Mouse (Mus musculus) forebrain, postnatal 0 days (tissue): ENCODE measurements at regions not wholly inside any gene's neighbourhood (a gene's known extent, or its start where the extent isn't known, plus 50 kb on each side); places are given as distances from the start of the nearest gene placed in this dataset.

Source experiments
- ATAC-seq: fragments of 200-750 bp; cut with Nextera tagmentation; 2 replicates; pipeline ENCODE4 v1.8.0; 2017; ENCODE audit warnings: mild to moderate bottlenecking, moderate library complexity
- DNase-seq: peaks from one replicate; pipeline ENCODE4 v3.0.0-alpha.2; 2015
- H3K27ac ChIP-seq: fragments of 300-500 bp; sonication (generic); 2 replicates; pipeline ENCODE4 v1.5.1; 2014; ENCODE audit warnings: low read depth, mild to moderate bottlenecking, antibody characterized with exemption, low read length, moderate library complexity, mixed read lengths
- H3K27me3 ChIP-seq: fragments of 300-500 bp; sonication (generic); 2 replicates; pipeline ENCODE4 v1.6.1; 2014; ENCODE audit warnings: mild to moderate bottlenecking, low read length, mixed read lengths; ENCODE audit not compliant: insufficient read depth
- H3K36me3 ChIP-seq: fragments of 300-500 bp; sonication (generic); 2 replicates; pipeline ENCODE4 v1.6.1; 2014; ENCODE audit warnings: mild to moderate bottlenecking, moderate library complexity; ENCODE audit not compliant: insufficient read depth
- H3K4me1 ChIP-seq: fragments of 300-500 bp; sonication (generic); 2 replicates; pipeline ENCODE4 v1.6.1; 2014; ENCODE audit warnings: antibody characterized with exemption; ENCODE audit not compliant: insufficient read depth
- H3K4me2 ChIP-seq: fragments of 300-500 bp; sonication (generic); 2 replicates; pipeline ENCODE4 v1.6.1; 2014; ENCODE audit warnings: low read depth, mild to moderate bottlenecking, moderate library complexity
- H3K4me3 ChIP-seq: fragments of 300-500 bp; sonication (generic); 2 replicates; pipeline ENCODE4 v1.5.1; 2014; ENCODE audit warnings: low read depth, low read length, mixed read lengths
- H3K9ac ChIP-seq: fragments of 300-500 bp; sonication (generic); 2 replicates; pipeline ENCODE4 v1.6.1; 2014; ENCODE audit warnings: mild to moderate bottlenecking
- H3K9me3 ChIP-seq: fragments of 300-500 bp; sonication (generic); 2 replicates; pipeline ENCODE4 v1.6.1; 2016; ENCODE audit warnings: low read length
- CTCF ChIP-seq: sonication (generic); IDR thresholded peaks from 2 replicates; pipeline ENCODE4 v1.5.1; 2016; ENCODE audit warnings: antibody characterized with exemption, control low read depth, low read depth
- WGBS: fragments of 180-500 bp; shearing (Covaris S2); extraction: QIAGEN DNeasy Blood & Tissue Kit; methylation state at CpG from one replicate; pipeline ENCODE4 v1.1.7; 2014; 5-methylcytosine and 5-hydroxymethylcytosine counted together

DNA sequence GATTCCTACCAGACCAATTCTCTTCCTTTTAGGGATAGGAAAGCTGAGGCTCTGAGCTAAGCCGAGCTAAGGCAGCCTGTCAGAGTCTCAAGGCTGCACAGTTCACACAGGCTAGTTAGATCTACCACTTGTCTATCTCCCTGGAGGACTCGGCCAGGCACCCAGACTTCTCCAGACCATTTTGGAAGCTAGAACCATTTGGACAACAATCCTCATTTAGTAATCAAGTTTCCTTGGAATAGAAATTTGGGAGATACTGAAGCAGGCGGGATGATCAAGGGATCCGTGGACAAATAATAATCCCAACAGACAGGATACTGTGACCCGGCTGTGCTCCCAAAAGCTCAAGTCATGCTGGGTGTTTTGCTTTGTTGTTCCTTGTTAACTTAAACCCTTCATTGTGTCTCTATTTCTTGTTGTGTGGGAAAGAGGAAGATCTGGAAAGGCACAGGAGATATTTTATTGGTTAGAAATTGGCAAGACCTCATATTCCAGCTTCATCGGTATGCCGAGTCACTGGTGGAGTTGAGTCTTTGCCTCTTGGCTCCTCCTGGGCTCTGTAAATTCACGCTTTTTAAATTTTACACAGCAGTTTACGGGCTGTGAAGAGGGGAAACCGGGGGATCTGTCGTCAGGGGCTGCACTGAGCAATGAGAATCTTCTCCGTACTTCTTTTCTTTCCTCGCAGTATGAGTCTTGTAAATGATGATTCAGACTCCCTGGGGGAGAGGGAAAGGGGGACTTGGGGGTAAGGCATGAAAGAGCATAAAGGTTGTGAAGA lies 444.2 kb upstream of the Tnp1 start:
- no peaks in the 10 kb centered on the region for H3K9me3 ChIP-seq
- DNase-seq, result no peak
- H3K27ac ChIP-seq, result no peak overlapping the region
- no peak overlapping the region for H3K9ac ChIP-seq
- no peaks in the 10 kb centered on the region for H3K27me3 ChIP-seq
- 54% methylated on average over 13 of the region's 13 CpGs for WGBS
- TF ChIP-seq CTCF, result no peak
- no peak overlapping the region for H3K4me3 ChIP-seq
- no peaks in the 10 kb centered on the region for H3K4me1 ChIP-seq
- no peak overlapping the region for H3K4me2 ChIP-seq
- no peaks in the 10 kb centered on the region for H3K36me3 ChIP-seq
- no peak for ATAC-seq

DNA sequence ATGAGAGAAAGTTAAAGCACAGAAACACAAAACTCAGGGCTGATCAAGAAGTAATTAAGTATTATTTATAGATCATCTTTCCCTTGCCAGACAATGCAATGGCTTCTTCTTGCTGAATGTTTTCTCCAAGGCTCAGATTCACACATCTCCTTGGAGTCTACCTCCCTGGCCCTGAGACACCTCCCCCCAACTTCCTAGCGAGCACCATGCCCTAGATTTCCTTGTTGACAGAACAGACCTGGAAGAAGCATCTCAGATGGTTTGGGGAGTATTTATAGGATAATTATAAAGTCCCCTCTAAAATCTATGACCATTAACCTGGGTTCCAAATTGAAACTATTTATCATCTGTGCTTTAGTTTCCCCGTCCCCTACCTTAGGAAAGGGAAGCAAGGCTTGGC lies 441.6 kb upstream of the Tnp1 start:
- DNase-seq (no peak), ATAC-seq (no peak)
- Histone ChIP-seq H3K9ac (no peak overlapping the region), H3K4me1 (no peaks in the 10 kb centered on the region), H3K27me3 (no peaks in the 10 kb centered on the region), H3K27ac (no peak overlapping the region), H3K4me3 (no peak overlapping the region), H3K4me2 (no peak overlapping the region), H3K9me3 (no peaks in the 10 kb centered on the region), H3K36me3 (no peaks in the 10 kb centered on the region)
- 83% methylated on average over 2 of the region's 2 CpGs for WGBS
- no peak for TF ChIP-seq CTCF

DNA sequence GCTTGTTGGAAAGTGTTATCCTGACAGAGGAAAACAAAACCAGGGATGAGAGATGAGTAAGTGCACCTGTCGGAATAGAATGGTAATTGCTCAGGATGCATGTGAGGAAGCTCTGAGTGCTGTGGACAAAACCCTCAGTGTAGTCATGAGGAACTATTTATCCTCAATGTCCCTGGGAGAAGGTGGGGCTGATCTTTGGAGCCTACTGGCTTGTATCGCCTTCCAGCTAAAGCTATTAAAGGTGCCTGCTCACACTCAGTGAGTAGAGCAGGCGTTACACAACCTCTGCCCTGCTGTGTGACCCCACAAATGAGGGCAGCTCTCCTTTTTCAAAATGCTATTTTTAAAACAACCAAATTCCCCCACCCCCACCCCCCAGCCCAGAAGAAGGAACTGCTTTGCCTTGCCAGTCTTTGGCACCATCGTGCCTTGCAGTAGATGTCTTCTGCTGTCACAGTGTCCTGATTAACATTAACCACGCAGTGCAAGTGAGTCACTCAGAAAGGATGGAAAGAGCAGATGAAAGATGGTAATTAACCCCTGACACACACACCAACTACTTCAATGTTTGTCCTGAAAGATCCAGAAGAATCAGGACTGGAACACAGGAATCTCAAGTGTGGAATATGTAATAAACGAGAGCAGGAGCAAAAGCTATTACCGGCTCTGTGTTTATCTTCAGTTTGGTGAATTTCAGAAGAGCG lies 440.8 kb upstream of the Tnp1 start:
- 85% methylated on average over 8 of the region's 8 CpGs for WGBS
- Histone ChIP-seq H3K9ac (no peak overlapping the region), H3K4me1 (no peaks in the 10 kb centered on the region), H3K9me3 (no peaks in the 10 kb centered on the region), H3K27ac (no peak overlapping the region), H3K4me3 (no peak overlapping the region), H3K4me2 (no peak overlapping the region), H3K27me3 (no peaks in the 10 kb centered on the region), H3K36me3 (no peaks in the 10 kb centered on the region)
- DNase-seq, result no peak
- TF ChIP-seq CTCF, result no peak
- ATAC-seq, result no peak

DNA sequence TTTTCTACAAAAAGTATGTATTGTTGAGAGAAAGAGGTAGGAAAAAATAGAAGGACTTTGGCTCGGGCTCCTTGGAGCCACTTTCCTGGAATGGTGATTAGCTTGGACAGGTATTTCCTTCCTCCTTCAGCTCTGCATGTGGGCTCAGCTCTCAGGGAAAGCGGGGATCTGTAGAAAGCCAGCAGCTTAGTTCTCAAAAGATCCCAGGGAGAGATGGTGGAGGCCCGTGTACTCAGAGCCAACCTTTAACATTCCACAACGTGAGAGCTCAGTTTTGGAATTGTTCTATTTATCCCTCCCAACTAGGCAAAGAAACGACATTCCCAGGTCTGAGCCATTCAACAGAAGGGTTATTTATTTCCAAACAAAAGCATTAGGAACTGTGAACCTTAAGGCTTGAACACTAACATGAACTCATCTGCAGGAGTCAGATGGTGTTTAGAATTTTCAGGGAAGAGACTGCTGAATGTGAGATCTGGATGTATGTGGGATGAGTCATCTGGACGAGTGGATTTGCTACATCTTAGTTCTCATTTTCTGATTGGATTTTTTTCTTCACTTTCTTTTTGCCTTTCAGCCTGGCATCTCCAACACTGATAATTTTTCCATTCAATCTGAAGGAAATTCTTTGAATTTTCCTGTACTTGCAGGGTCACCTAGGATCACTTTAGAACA lies 428.6 kb upstream of the Tnp1 start:
- H3K4me2 ChIP-seq, result no peak overlapping the region
- WGBS, result 29% methylated on average over 6 of the region's 6 CpGs
- no peak for TF ChIP-seq CTCF
- H3K9me3 ChIP-seq, result no peaks in the 10 kb centered on the region
- no peaks in the 10 kb centered on the region for H3K4me1 ChIP-seq
- no peak overlapping the region for H3K4me3 ChIP-seq
- no peaks in the 10 kb centered on the region for H3K36me3 ChIP-seq
- no peaks in the 10 kb centered on the region for H3K27me3 ChIP-seq
- no peak overlapping the region for H3K27ac ChIP-seq
- DNase-seq (no peak), ATAC-seq (no peak)
- no peak overlapping the region for H3K9ac ChIP-seq

DNA sequence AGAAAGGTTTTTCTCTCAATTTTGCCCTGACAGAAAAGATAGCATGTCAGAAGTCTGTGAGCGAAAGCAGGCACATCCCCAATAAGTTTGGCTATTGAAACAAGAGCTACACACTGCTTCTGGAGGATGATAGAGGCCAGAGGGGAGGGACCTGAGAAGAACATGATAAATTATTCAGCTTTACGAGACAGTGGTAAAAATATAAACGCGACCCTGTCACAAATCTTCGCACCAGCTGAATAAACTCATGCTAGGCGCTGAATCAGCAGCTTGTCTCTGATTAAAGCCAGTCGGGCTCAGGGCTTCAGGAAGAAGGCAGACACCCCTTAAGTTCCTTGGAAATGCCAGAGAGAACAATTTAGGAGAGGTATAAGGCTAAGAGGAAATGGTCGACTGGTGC lies 422.7 kb upstream of the Tnp1 start:
- ATAC-seq, result no peak; the same call in 1 of the 2 replicates
- Histone ChIP-seq H3K9me3 (no peaks in the 10 kb centered on the region), H3K27ac (no peak overlapping the region), H3K27me3 (no peaks in the 10 kb centered on the region), H3K9ac (no peak overlapping the region), H3K36me3 (no peaks in the 10 kb centered on the region), H3K4me3 (no peak overlapping the region), H3K4me2 (no peak overlapping the region), H3K4me1 (no peaks in the 10 kb centered on the region)
- no peak for DNase-seq
- TF ChIP-seq CTCF, result no peak
- 63% methylated on average over 8 of the region's 8 CpGs for WGBS

DNA sequence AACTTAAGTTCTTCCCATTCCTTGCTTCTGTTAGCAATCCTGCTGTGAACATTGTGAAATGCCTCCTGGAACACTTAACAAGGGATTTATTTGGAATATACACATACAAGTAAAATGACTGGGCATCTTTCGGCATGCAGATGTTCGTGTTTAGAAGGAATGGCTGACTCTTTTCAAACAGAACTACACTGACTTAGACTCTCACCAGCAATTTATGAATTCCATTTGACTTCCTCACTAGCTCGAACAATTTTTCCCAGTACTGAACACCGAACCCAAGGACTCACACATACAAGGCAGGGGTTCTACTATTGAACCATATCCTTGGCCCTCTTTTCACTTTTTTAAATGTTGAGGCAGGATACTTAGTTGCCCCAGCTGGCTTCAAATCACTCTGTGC lies 412.4 kb upstream of the Tnp1 start:
- Histone ChIP-seq H3K4me1 (no peaks in the 10 kb centered on the region), H3K36me3 (no peaks in the 10 kb centered on the region), H3K4me2 (no peak overlapping the region), H3K27me3 (no peaks in the 10 kb centered on the region), H3K4me3 (no peak overlapping the region), H3K27ac (no peak overlapping the region), H3K9ac (no peak overlapping the region), H3K9me3 (no peaks in the 10 kb centered on the region)
- WGBS, result 90% methylated on average over 4 of the region's 4 CpGs
- no peak for TF ChIP-seq CTCF
- no peak for ATAC-seq
- no peak for DNase-seq

DNA sequence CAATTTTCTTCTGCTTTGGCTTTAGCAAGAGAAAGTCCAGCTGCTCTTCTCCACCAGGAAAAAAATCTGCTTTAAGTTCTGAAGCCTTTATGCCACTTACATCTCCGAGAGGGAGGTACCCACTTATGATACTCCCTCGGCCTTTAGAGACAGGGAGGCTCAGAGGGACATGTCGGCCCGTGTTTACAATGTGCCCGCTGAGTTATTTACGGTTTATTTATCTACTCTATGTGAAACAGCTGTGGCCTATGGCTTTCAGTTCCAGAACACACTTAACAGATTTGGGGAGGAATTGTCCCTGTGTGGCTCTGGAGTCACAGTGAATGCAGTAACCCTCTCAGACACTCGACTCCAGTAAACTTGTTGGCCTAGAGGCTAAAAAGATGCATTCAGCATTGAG lies 409.3 kb upstream of the Tnp1 start:
- no peak overlapping the region for H3K4me3 ChIP-seq
- H3K27me3 ChIP-seq, result no peaks in the 10 kb centered on the region
- H3K36me3 ChIP-seq, result no peaks in the 10 kb centered on the region
- ATAC-seq (no peak), DNase-seq (no peak)
- no peak for TF ChIP-seq CTCF
- no peaks in the 10 kb centered on the region for H3K4me1 ChIP-seq
- no peak overlapping the region for H3K27ac ChIP-seq
- no peak overlapping the region for H3K9ac ChIP-seq
- 80% methylated on average over 7 of the region's 7 CpGs for WGBS
- no peaks in the 10 kb centered on the region for H3K9me3 ChIP-seq
- no peak overlapping the region for H3K4me2 ChIP-seq
